Mouse (Mus musculus): ENCODE results near the gene Ppl.
A peak's percentile ranks its signal among the peaks of the same experiment; 100 is the strongest.

Gene Ppl

GRCm38 (mm10) chr16:5132401-5132801 is at the start of gene Ppl:
TSS of gene Ppl (minus strand) at chr16:5132421.
- DNase-seq (ENCODE audit: low read depth, low spot score): no peak

- peak; percentile 76 for DNase-seq (ENCODE audit: low read depth, low spot score)
Observed at GRCm38 (mm10) chr16:5172636-5173035, 40.4 kb upstream of the Ppl start.

GRCm38 (mm10) chr16:5168829-5169228 is 36.6 kb upstream of the Ppl start:
- DNase-seq (ENCODE audit: low read depth, low spot score): peak; percentile 80

- no peak for DNase-seq (ENCODE audit: low read depth, low spot score)
Observed at GRCm38 (mm10) chr16:5168038-5168437, 35.8 kb upstream of the Ppl start.

GRCm38 (mm10) chr16:5164327-5164726 is 32.1 kb upstream of the Ppl start:
- DNase-seq (ENCODE audit: low read depth, low spot score): no peak

GRCm38 (mm10) chr16:5159248-5159647 is 27.0 kb upstream of the Ppl start:
- DNase-seq (ENCODE audit: low read depth, low spot score): no peak

GRCm38 (mm10) chr16:5157113-5157512 is 24.9 kb upstream of the Ppl start:
- peak; percentile 87 for DNase-seq (ENCODE audit: low read depth, low spot score)

GRCm38 (mm10) chr16:5156495-5156894 is 24.3 kb upstream of the Ppl start:
- DNase-seq (ENCODE audit: low read depth, low spot score): peak; percentile 57

- no peak for DNase-seq (ENCODE audit: low read depth, low spot score)
Observed at GRCm38 (mm10) chr16:5155014-5155413, 22.8 kb upstream of the Ppl start.

GRCm38 (mm10) chr16:5153299-5154026 is 21.2 kb upstream of the Ppl start:
- no peak for DNase-seq (ENCODE audit: low read depth, low spot score)

- DNase-seq (ENCODE audit: low read depth, low spot score): no peak
Observed at GRCm38 (mm10) chr16:5150544-5150943, 18.3 kb upstream of the Ppl start.

GRCm38 (mm10) chr16:5147037-5147385 is 14.8 kb upstream of the Ppl start, which contains the start of gene Sec14l5:
TSS of gene Sec14l5 (plus strand) at chr16:5147109.
- no peak for DNase-seq (ENCODE audit: low read depth, low spot score)

- peak; percentile 79 for DNase-seq (ENCODE audit: low read depth, low spot score)
Observed at GRCm38 (mm10) chr16:5146367-5147036, 14.3 kb upstream of the Ppl start.

- peak; percentile 67 for DNase-seq (ENCODE audit: low read depth, low spot score)
Observed at GRCm38 (mm10) chr16:5145570-5145969, 13.3 kb upstream of the Ppl start.

- DNase-seq (ENCODE audit: low read depth, low spot score): peak; percentile 73
Observed at GRCm38 (mm10) chr16:5139741-5140140, 7.5 kb upstream of the Ppl start.

GRCm38 (mm10) chr16:5137006-5137540 is 4.9 kb upstream of the Ppl start:
- DNase-seq (ENCODE audit: low read depth, low spot score): no peak

- no peak for DNase-seq (ENCODE audit: low read depth, low spot score)
Observed at GRCm38 (mm10) chr16:5136505-5136904, 4.3 kb upstream of the Ppl start.

- DNase-seq (ENCODE audit: low read depth, low spot score): no peak
Observed at GRCm38 (mm10) chr16:5135551-5136261, 3.5 kb upstream of the Ppl start.

- DNase-seq (ENCODE audit: low read depth, low spot score): peak; percentile 68
Observed at GRCm38 (mm10) chr16:5134623-5135330, 2.6 kb upstream of the Ppl start.

- DNase-seq (ENCODE audit: low read depth, low spot score): no peak
Observed at GRCm38 (mm10) chr16:5131251-5131922, 834 bp downstream of the Ppl start.

- peak; percentile 91 for DNase-seq (ENCODE audit: low read depth, low spot score)
Observed at GRCm38 (mm10) chr16:5130766-5131165, 1.5 kb downstream of the Ppl start.
